Mouse (Mus musculus) heart, postnatal 0 days (tissue): Measurements from ENCODE around the gene Mad1l1. TPM values are rescaled to one million over a fixed set of nuclear protein-coding genes. Genes with fewer than 3 reads are reported as not detected.
A peak's percentile ranks its signal among the peaks of the same experiment; 100 is the strongest.

ENCODE experiments used
- ATAC-seq: fragments of 200-750 bp; cut with Nextera tagmentation; 2 replicates; pipeline ENCODE4 v1.8.0; 2017; ENCODE audit warnings: low read depth, moderate number of reproducible peaks, moderate library complexity; ENCODE audit not compliant: insufficient read depth
- DNase-seq: peaks from one replicate; pipeline ENCODE4 v3.0.0-alpha.2; 2016; ENCODE audit warnings: low spot score
- H3K27ac ChIP-seq: fragments of 300-500 bp; sonication (generic); 2 replicates; pipeline ENCODE4 v1.5.1; 2014; ENCODE audit warnings: low read depth, mild to moderate bottlenecking
- H3K27me3 ChIP-seq: fragments of 300-500 bp; sonication (generic); 2 replicates; pipeline ENCODE4 v1.6.1; 2014; ENCODE audit warnings: low read length, mixed read lengths; ENCODE audit not compliant: control insufficient read depth, insufficient read depth
- H3K36me3 ChIP-seq: fragments of 300-500 bp; sonication (generic); replicated peaks from 2 replicates; pipeline ENCODE4 v1.6.1; 2014; ENCODE audit warnings: low read length, mixed read lengths; ENCODE audit not compliant: control insufficient read depth, insufficient read depth
- H3K4me1 ChIP-seq: fragments of 300-500 bp; sonication (generic); 2 replicates; pipeline ENCODE4 v1.6.1; 2014; ENCODE audit warnings: antibody characterized with exemption; ENCODE audit not compliant: control insufficient read depth, insufficient read depth
- H3K4me2 ChIP-seq: fragments of 300-500 bp; sonication (generic); 2 replicates; pipeline ENCODE4 v1.6.1; 2014; ENCODE audit warnings: low read depth, mild to moderate bottlenecking, low read length, moderate library complexity
- H3K4me3 ChIP-seq: fragments of 300-500 bp; sonication (generic); 2 replicates; pipeline ENCODE4 v1.5.1; 2014; ENCODE audit warnings: low read depth, low read length
- H3K9ac ChIP-seq: fragments of 300-500 bp; sonication (generic); replicated peaks from 2 replicates; pipeline ENCODE4 v1.6.1; 2014; ENCODE audit warnings: low read depth, low read length, mixed read lengths
- H3K9me3 ChIP-seq: fragments of 300-500 bp; sonication (generic); replicated peaks from 2 replicates; pipeline ENCODE4 v1.6.1; 2016; ENCODE audit warnings: low read length; ENCODE audit not compliant: control insufficient read depth
- CTCF ChIP-seq: IDR thresholded peaks from 2 replicates; pipeline ENCODE4 v1.5.1; 2016; ENCODE audit warnings: antibody characterized with exemption, control low read depth, low read depth
- EP300 ChIP-seq: IDR thresholded peaks from 2 replicates; pipeline ENCODE4 v1.6.1; 2016; ENCODE audit warnings: antibody characterized with exemption, low read depth
- WGBS: fragments of 180-500 bp; shearing (Covaris S2); extraction: QIAGEN DNeasy Blood & Tissue Kit; methylation state at CpG from one replicate; pipeline ENCODE4 v1.1.7; 2014; 5-methylcytosine and 5-hydroxymethylcytosine counted together
- polyA plus RNA-seq: library from polyadenylated mRNA; unstranded; fragments of >200 nt; fragmentation: Nextera tagmentation; extraction: Ambion mirVana; gene quantifications from 2 replicates; pipeline ENCODE4 v1.2.1, GENCODE M21; 2015
- total RNA-seq: library from RNA; depleted of rRNA; stranded (reverse); fragments of >200 nt; gene quantifications from 2 replicates; pipeline ENCODE4 v1.2.3, GENCODE M21; 2014; ENCODE audit warnings: low replicate concordance

Mad1l1 gene
- total and polyA plus RNA-seq, 2 experiments from 2014 or later = 15.1 to 20.6 TPM

DNA sequence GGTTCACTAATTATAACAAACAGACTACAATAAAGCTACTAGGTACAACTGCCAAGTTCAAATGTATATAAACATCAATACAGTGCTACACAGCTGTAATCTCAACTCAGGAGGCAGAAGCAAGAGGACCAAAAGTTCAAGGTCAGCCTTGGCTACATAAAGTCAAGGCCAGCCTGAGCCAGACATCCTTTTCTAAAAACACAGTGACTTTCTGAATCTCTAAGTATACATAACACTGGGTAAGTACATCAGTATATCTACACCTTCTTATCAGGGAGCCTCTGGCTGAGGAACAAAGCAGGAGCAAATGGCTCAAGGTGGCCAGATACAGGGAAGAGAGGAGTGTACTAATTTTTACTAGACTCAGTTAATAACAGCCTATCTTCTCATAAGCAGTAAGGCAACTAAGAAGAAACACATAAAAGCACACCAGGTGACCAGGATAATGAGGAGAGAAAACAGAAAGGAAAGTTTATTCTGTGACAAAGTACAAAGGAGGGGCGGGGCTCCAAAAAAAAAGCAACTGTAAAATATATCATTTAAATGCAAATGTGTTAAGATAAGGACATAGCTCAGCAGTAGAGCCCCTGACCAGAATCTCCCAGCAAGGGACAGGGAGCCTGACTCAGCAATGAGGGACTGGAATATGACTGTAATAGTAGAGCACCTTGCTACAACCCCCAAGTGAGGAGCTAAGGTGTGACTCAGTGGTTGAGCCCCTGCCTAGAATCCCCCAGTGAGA, 163.3 kb downstream of the Mad1l1 start:
- Histone ChIP-seq H3K4me2 (no peak overlapping the region), H3K4me1 (peaks cover 5% of the 10 kb centered on the region; the same call in 1 of the 2 replicates), H3K9ac (no peak overlapping the region), H3K4me3 (no peak overlapping the region), H3K27ac (no peak overlapping the region), H3K9me3 (no peaks in the 10 kb centered on the region), H3K36me3 (no peaks in the 10 kb centered on the region), H3K27me3 (no peaks in the 10 kb centered on the region)
- 95% methylated on average over 1 of the region's 1 CpGs for WGBS
- no peak for ATAC-seq
- TF ChIP-seq EP300 (no peak), CTCF (no peak)
- DNase-seq = no peak

- no peaks in the 10 kb centered on the region for H3K27me3 ChIP-seq
- no peak for TF ChIP-seq CTCF
- no peak overlapping the region for H3K4me2 ChIP-seq
- no peak overlapping the region for H3K9ac ChIP-seq
- ATAC-seq (no peak), DNase-seq (no peak)
- peaks cover 10% of the 10 kb centered on the region for H3K4me1 ChIP-seq
- no peak overlapping the region for H3K4me3 ChIP-seq
- H3K27ac ChIP-seq = no peak overlapping the region
- H3K9me3 ChIP-seq = no peaks in the 10 kb centered on the region
- 88% methylated on average over 3 of the region's 3 CpGs for WGBS
- H3K36me3 ChIP-seq = no peaks in the 10 kb centered on the region
Observed at GRCm38 (mm10) chr5:140154166-140154565, 167.2 kb downstream of the Mad1l1 start.

- no peaks in the 10 kb centered on the region for H3K9me3 ChIP-seq
- 63% methylated on average over 2 of the region's 2 CpGs for WGBS
- H3K4me3 ChIP-seq = no peak overlapping the region
- no peaks in the 10 kb centered on the region for H3K36me3 ChIP-seq
- no peak for TF ChIP-seq CTCF
- no peak for TF ChIP-seq EP300
- no peak for DNase-seq
- H3K4me1 ChIP-seq = peaks cover 6% of the 10 kb centered on the region
- H3K27ac ChIP-seq = no peak overlapping the region; the same call in 1 of the 2 replicates
- no peak overlapping the region for H3K4me2 ChIP-seq
- H3K9ac ChIP-seq = no peak overlapping the region
- no peaks in the 10 kb centered on the region for H3K27me3 ChIP-seq
- no peak for ATAC-seq
Observed at GRCm38 (mm10) chr5:140151871-140152270, 169.5 kb downstream of the Mad1l1 start.

DNA sequence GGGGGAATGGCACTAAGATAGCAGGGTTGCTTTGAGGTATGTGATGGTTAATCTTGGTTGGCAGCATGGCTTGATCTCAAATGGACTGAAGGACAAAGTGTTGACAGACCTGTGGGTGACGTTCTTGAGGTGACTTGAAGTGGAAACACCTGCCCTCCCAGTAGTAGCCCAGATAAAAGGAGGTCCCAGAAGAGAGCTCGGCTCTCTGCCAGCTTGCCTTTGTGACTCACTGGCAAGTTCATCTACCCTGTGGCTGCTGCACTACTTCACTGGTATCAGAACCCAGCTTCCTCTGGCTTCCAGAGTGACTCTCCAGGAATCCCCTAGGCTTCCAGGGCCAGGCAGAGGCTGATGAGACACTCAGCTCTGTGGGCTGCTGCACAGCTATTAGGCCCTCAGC, 170.2 kb downstream of the Mad1l1 start:
- H3K9me3 ChIP-seq = no peaks in the 10 kb centered on the region
- H3K9ac ChIP-seq = no peak overlapping the region
- H3K4me3 ChIP-seq = no peak overlapping the region
- H3K27me3 ChIP-seq = no peaks in the 10 kb centered on the region
- no peak overlapping the region for H3K4me2 ChIP-seq
- no peaks in the 10 kb centered on the region for H3K36me3 ChIP-seq
- DNase-seq (no peak), ATAC-seq (no peak)
- TF ChIP-seq CTCF (no peak), EP300 (no peak)
- H3K4me1 ChIP-seq = peaks cover 6% of the 10 kb centered on the region
- no peak overlapping the region for H3K27ac ChIP-seq
- 9% methylated on average over 2 of the region's 2 CpGs for WGBS

DNA sequence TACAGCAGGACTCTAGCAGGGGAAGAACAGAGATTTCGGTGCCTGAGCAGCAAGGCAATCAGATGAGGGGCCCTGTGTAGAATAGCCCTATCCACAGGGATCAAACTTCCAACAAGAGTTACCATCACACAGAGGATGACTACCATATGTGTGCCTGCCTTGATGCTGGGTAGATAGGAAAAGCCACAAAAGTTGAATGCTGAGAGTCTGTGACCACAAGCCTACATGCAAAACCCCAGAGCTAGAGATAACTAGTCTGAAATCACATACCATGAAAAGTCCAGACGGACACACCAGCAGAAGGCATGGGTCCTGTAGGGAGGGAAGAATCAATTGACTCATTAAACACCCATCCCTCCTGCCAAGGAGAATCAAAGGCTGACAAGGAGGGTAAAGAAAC, 170.7 kb downstream of the Mad1l1 start:
- Histone ChIP-seq H3K36me3 (no peaks in the 10 kb centered on the region), H3K27me3 (no peaks in the 10 kb centered on the region), H3K4me3 (no peak overlapping the region), H3K27ac (no peak overlapping the region), H3K9me3 (no peaks in the 10 kb centered on the region), H3K4me1 (peaks cover 6% of the 10 kb centered on the region), H3K9ac (no peak overlapping the region), H3K4me2 (no peak overlapping the region)
- WGBS = 86% methylated on average over 2 of the region's 2 CpGs
- no peak for ATAC-seq
- TF ChIP-seq CTCF = no peak
- TF ChIP-seq EP300 = no peak
- DNase-seq = no peak

GRCm38 (mm10) chr5:140150136-140150535, 171.2 kb downstream of the Mad1l1 start:
- Histone ChIP-seq H3K27ac (no peak overlapping the region), H3K9me3 (no peaks in the 10 kb centered on the region), H3K27me3 (no peaks in the 10 kb centered on the region), H3K36me3 (no peaks in the 10 kb centered on the region), H3K4me1 (peaks cover 6% of the 10 kb centered on the region), H3K9ac (no peak overlapping the region), H3K4me3 (no peak overlapping the region), H3K4me2 (no peak overlapping the region)
- no peak for TF ChIP-seq EP300
- no peak for TF ChIP-seq CTCF
- no peak for DNase-seq
- 47% methylated on average over 5 of the region's 5 CpGs for WGBS
- ATAC-seq = peak; percentile 45; the same call in 1 of the 2 replicates
